Mouse (Mus musculus) Patski (cell line): ENCODE measurements at regions not wholly inside any gene's neighbourhood (a gene's known extent, or its start where the extent isn't known, plus 50 kb on each side); places are given as distances from the start of the nearest gene placed in this dataset.

Source experiments
- ATAC-seq: fragments of 100-300 bp; one replicate; pipeline ENCODE4 v1.8.0; 2021
- CTCF ChIA-PET: fragments of 350-600 bp; sonication (Branson Sonifier 250); formaldehyde crosslinking; loops from one replicate; lab custom pipeline; 2022; ENCODE audit warnings: inconsistent platforms; lab: Charles Lee
- POLR2A ChIA-PET: fragments of 350-600 bp; sonication (Branson Sonifier 250); formaldehyde crosslinking; loops from one replicate; lab custom pipeline; 2022; ENCODE audit warnings: antibody characterized with exemption, inconsistent platforms; lab: Charles Lee
- DNase-seq: peaks from one replicate; pipeline ENCODE4 v3.0.0-alpha.2; 2011; ENCODE audit warnings: low read depth, low spot score
- H3K27me3 ChIP-seq: fragments of 371-371 bp; one replicate; pipeline ENCODE4 v1.5.1; 2021
- CTCF ChIP-seq: fragments of 100-300 bp; IDR thresholded peaks from one replicate; pipeline ENCODE4 v1.5.1; 2021
- in situ Hi-C: fragments of 300-500 bp; cut with MboI; formaldehyde crosslinking; loops from 3 replicates; pipeline ENCODE4 v1.11.1; 2018; ENCODE audit warnings: low pct_unique_long_range_greater_than_20kb, mixed read lengths

DNA sequence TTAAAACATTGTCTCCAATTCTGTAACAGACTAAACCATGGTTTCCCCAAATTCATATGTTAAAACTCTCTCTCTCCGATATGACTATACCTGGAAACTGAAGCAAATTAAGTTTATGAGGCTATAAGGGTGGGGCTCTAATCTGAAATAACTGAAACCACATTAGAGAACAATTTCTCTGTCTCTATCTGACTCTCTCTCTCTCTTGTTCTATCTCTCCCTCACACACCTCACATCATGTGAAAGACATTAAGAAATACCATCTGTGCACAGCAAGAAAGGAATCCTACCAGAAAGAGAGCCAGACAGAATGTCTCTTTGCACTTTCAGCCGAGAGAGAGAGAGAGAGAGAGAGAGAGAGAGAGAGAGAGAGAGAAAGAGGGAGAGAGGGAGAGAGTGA is 171.7 kb upstream of the Cpeb2 start:
- no peak for DNase-seq
- no peak for ATAC-seq
- H3K27me3 ChIP-seq = no peaks in the 10 kb centered on the region
- in situ Hi-C loops = no loop called here
- CTCF ChIA-PET = no interaction called here
- TF ChIP-seq CTCF = no peak
- POLR2A ChIA-PET = no interaction called here

DNA sequence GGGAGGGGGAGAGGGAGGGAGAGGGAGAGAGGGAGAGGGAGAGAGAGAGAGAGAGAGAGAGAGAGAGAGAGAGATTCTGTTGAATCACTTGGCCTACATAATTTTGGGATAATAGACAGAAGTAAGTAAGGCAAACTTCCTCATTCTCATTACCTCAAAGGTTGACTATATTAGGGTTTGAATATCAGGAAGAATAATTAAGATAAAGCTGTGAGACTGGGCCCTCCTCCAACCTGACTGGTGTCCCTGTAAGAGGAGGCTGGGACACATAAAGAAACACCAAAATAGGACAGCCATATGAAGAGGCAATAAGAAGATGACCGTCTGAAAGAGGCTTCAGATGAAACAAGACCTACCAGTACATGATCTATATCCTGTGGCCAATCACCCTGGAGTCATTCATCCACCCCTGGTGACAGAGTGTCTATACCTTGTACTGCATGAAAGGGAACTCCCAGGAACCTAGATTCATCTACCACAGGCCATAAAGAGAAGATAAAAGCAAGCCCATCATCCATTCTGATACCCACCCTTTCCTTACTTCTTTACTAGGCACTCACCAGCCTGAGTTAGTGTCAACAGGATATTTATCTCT is 171.1 kb upstream of the Cpeb2 start:
- no peaks in the 10 kb centered on the region for H3K27me3 ChIP-seq
- no peak for TF ChIP-seq CTCF
- DNase-seq = no peak
- no peak for ATAC-seq
- ChIA-PET CTCF (no interaction called here), POLR2A (no interaction called here)
- in situ Hi-C loops = no loop called here

DNA sequence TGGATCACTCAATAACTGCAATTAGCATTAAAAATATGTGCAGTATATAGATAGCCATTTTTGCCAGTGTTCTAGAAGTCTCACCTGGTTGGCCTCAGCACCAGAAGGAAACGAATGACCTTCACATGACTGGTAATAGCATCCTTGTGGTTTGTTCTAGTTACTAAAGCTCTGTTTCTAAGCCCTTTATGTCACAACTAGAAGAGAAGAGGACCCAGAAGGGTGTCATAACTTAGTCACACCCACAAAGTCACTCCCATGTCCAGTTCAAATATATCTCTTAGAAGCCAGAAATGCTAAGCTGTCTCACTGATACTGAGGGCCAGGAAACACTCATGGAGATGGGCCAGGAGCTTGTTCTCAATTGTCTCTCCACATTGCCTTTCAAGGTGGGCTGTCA is 170.5 kb upstream of the Cpeb2 start:
- ATAC-seq (no peak), DNase-seq (no peak)
- H3K27me3 ChIP-seq = no peaks in the 10 kb centered on the region
- ChIA-PET POLR2A (interaction anchor here (1.3 kb wide), 1 partner anchor 10 kb away, joined by 4 read pairs; no protein-coding TSS in a partner anchor), CTCF (interaction anchor here (1.7 kb wide), 1 partner anchor 10 kb away, joined by 8 read pairs; no protein-coding TSS in a partner anchor)
- no peak for TF ChIP-seq CTCF
- in situ Hi-C loops = no loop called here

DNA sequence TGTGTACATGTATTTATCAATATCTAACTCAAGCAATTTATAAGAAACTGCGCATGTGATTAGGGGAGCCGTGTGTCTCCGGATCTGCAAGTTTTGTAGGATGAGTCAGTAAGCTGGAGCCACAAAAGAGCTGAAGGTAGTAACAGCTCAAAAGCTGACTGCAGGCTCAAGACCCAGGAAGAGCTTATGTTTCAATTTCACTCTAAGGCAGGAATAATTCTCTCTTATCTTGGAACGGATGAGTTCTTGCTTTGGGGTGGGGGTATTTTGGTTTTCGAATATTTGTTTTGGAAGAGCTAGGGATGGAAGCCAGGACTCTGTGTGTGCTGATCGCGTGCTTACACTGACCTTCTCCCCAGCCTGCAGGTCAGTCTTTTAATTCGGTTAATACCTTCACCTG is 169.6 kb upstream of the Cpeb2 start:
- ATAC-seq = no peak
- no peaks in the 10 kb centered on the region for H3K27me3 ChIP-seq
- TF ChIP-seq CTCF = no peak
- in situ Hi-C loops = no loop called here
- POLR2A ChIA-PET = interaction anchor here (1.3 kb wide), 1 partner anchor 10 kb away, joined by 4 read pairs; no protein-coding TSS in a partner anchor
- DNase-seq = no peak
- CTCF ChIA-PET = interaction anchor here (0.7 to 1.7 kb wide), 3 partner anchors 9 to 18 kb away, joined by 4 to 8 read pairs (median 5); no protein-coding TSS in a partner anchor

DNA sequence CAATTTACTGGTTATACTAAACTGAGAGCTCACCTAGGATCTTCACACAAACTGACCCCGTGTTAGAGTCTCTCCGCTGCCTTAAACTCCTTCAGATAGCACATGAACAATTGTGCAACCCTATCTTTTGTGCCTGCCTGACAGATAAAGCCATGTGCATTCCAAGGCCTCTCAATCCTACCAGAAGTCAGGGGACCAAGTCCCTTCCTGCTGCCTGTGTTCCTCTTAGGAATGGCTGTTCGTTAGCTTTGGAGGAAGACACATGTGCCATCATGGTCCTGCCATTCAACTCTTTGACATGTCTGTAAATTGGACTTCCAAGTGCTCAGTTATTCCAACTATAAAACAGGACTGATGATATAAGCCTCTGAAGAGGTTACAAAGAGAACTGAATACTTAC is 161.4 kb upstream of the Cpeb2 start:
- POLR2A ChIA-PET = interaction anchor here (2.7 kb wide), 1 partner anchor 10 kb away, joined by 8 read pairs; no protein-coding TSS in a partner anchor

DNA sequence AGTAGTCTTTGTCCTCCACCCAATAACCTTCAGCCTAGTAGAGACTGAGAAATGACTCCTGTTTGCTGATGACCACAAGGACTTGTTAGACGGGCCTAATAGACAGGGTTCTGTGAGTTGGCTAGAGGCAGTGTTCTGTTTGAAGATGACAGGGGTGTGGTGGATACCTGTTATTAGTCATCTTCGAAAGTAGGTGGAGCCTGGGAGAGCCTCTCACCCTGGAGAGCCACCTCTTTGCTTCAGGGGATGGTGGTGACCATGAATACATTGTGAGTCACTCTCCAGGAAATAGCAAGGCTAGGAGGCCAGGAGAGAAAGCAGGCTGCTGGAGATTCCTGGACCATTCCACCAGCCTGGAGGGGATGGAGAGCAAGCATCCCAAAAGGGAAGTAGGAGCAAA is 160.6 kb upstream of the Cpeb2 start:
- no peak for TF ChIP-seq CTCF
- ChIA-PET POLR2A (interaction anchor here (0.9 to 2.7 kb wide), 2 partner anchors 9 to 10 kb away, joined by 4 to 8 read pairs; no protein-coding TSS in a partner anchor), CTCF (interaction anchor here (0.7 to 2.2 kb wide), 2 partner anchors 9 to 63 kb away, joined by 3 to 8 read pairs; no protein-coding TSS in a partner anchor)
- no peaks in the 10 kb centered on the region for H3K27me3 ChIP-seq
- ATAC-seq = peak; percentile 57
- no peak for DNase-seq
- in situ Hi-C loops = no loop called here

More for the DNA sequence above, 161.4 kb upstream of the Cpeb2 start:
- DNase-seq (no peak), ATAC-seq (no peak)
- no peaks in the 10 kb centered on the region for H3K27me3 ChIP-seq
- in situ Hi-C loops = no loop called here
- CTCF ChIA-PET = interaction anchor here (2.2 kb wide), 1 partner anchor 8 kb away, joined by 8 read pairs; no protein-coding TSS in a partner anchor
- no peak for TF ChIP-seq CTCF

DNA sequence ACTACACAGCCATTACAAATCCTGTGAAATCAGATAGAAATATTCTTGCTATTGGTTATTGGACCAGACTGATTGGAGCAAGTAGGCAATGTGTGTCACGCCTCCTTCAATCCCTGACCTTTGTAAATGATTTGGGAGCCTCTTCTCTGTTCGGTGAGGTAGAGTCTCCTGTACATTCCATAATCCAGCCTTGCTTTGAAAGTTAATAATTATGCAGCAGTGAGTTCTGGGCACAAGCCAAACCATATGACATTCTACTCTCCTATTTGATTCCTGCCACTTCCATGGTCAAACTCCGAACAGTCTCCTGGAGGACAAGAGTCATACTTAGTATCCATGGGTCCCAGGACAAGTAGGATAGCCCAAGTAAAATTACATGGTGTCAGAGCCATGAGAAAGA is 158.4 kb upstream of the Cpeb2 start:
- TF ChIP-seq CTCF = no peak
- in situ Hi-C loops = no loop called here
- no peak for DNase-seq
- ChIA-PET CTCF (no interaction called here), POLR2A (no interaction called here)
- H3K27me3 ChIP-seq = no peaks in the 10 kb centered on the region
- ATAC-seq = no peak

DNA sequence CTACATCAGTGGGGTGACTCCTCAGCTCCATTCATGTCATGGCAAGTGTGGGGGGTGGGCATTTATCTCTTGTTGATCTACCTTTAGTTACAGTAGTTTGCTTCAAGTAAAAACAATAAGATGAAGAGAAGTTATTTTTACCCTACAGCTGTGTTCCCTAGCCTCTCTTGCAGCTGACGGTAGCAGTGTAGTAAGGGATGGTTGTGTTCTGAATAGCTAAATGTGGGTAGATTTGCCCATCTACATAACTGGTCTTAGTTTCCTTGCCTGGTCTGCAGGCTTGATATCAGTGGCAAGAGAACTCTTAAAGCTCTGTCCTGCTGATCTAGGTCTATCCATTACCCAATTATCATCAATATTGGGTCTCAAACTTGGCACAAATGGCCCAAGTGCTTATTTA is 152.7 kb upstream of the Cpeb2 start:
- no peak for TF ChIP-seq CTCF
- ChIA-PET CTCF (interaction anchor here (0.7 kb wide), 1 partner anchor 43 kb away, joined by 3 read pairs; no protein-coding TSS in a partner anchor), POLR2A (interaction anchor here (1.7 kb wide), 1 partner anchor 154 kb away, joined by 4 read pairs; no protein-coding TSS in a partner anchor)
- ATAC-seq = no peak
- in situ Hi-C loops = no loop called here
- DNase-seq = no peak
- no peaks in the 10 kb centered on the region for H3K27me3 ChIP-seq

DNA sequence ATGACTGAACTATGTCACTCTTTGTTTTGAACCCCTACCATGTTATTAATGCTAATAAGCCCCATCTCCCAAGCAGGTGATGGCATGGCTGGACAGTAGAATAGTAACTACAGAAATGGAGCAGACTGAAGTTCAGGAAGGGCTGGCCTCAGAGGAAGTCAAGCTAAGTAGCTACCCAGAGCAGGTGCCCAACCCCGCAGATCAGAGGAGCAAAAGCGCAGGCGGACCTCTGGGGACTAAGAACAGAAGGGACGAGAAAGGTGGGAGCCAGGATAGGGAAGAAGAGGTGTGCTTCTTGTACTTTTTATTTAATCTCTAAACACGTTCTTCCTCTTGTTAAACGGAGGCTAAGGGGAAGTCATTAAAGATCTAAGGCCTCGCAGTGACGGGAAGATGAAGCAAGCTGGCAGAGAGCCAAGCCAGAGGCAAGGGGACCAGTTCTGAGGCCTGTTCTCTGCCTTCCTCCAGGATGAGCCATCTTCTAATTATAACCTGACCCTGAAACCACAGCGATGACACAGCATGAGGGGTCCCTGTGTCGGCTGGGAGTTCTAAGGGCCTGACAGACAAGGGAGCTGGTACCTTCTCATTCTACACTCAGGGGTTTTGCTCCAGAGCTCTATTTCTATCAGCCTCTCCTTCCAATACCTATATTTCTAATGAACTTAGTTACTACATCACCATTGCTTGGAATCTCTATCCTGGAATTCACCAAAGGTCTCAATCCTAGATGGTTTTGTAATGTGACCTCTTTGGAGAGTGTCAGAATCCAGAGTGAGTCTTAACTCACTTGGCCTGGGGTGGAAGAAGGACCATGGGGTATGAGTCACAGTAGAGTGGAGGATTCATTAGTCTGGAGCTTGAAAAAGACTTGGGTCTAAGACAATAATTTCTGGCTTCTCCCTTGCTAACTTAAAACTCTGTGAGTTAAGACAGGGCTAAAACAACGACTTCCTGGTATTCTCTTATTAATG is 151.1 kb upstream of the Cpeb2 start:
- TF ChIP-seq CTCF = no peak
- in situ Hi-C loops = no loop called here
- ChIA-PET POLR2A (interaction anchor here (0.5 to 2.4 kb wide), 5 partner anchors 9 to 152 kb away, joined by 3 to 8 read pairs (median 4); no protein-coding TSS in a partner anchor), CTCF (interaction anchor here (0.6 to 1.7 kb wide), 6 partner anchors 10 to 162 kb away, joined by 3 to 5 read pairs (median 4); no protein-coding TSS in a partner anchor)
- ATAC-seq (peak; percentile 82), DNase-seq (peak; percentile 86)
- no peaks in the 10 kb centered on the region for H3K27me3 ChIP-seq

DNA sequence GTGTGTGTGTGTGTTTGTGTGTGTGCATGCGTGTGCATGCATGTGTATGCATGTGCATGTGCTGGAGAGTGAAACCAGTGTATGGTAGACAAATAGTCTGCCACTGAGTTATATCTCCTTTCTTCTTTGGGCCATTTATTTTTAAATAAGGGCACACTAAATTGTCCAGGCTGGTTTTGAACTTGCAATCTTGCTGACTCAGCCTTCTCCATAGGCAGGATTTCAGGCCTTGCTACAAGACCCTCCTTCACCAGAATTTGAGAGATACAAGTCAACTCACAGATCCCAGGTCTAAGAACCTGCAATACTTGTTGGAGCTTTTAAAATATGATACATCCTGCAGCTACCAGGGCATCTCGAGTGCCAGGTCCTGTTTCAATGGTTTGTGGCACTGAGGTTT is 145.9 kb upstream of the Cpeb2 start:
- no peak for ATAC-seq
- ChIA-PET CTCF (no interaction called here), POLR2A (no interaction called here)
- H3K27me3 ChIP-seq = no peaks in the 10 kb centered on the region
- no peak for DNase-seq
- in situ Hi-C loops = no loop called here
- TF ChIP-seq CTCF = no peak
